Mouse (Mus musculus) neural tube, embryonic 15.5 days (tissue): ENCODE data around the gene Mapkapk2. TPM values are rescaled to one million over a fixed set of nuclear protein-coding genes. Genes with fewer than 3 reads are reported as not detected.
A peak's percentile ranks its signal among the peaks of the same experiment; 100 is the strongest.

Experiments used
- ATAC-seq: fragments of 200-750 bp; cut with Nextera tagmentation; 2 replicates; pipeline ENCODE4 v1.8.0; 2017; ENCODE audit warnings: mild to moderate bottlenecking, moderate TSS enrichment, moderate library complexity; ENCODE audit not compliant: low FRiP score
- H3K27ac ChIP-seq: fragments of 300-500 bp; sonication (generic); replicated peaks from 2 replicates; pipeline ENCODE4 v1.5.1; 2015; ENCODE audit warnings: mild to moderate bottlenecking, inconsistent platforms
- H3K27me3 ChIP-seq: fragments of 300-500 bp; sonication (generic); replicated peaks from 2 replicates; pipeline ENCODE4 v1.6.1; 2015; ENCODE audit warnings: inconsistent platforms
- H3K36me3 ChIP-seq: fragments of 300-500 bp; sonication (generic); 2 replicates; pipeline ENCODE4 v1.6.1; 2015; ENCODE audit warnings: inconsistent platforms
- H3K4me1 ChIP-seq: fragments of 300-500 bp; sonication (generic); 2 replicates; pipeline ENCODE4 v1.6.1; 2015; ENCODE audit warnings: inconsistent platforms
- H3K4me2 ChIP-seq: fragments of 300-500 bp; sonication (generic); 2 replicates; pipeline ENCODE4 v1.6.1; 2015; ENCODE audit warnings: inconsistent platforms, mild to moderate bottlenecking, moderate library complexity
- H3K4me3 ChIP-seq: fragments of 300-500 bp; sonication (generic); replicated peaks from 2 replicates; pipeline ENCODE4 v1.5.1; 2015; ENCODE audit warnings: mild to moderate bottlenecking, inconsistent platforms
- H3K9ac ChIP-seq: fragments of 300-500 bp; sonication (generic); replicated peaks from 2 replicates; pipeline ENCODE4 v1.6.1; 2015; ENCODE audit warnings: mild to moderate bottlenecking, inconsistent platforms
- H3K9me3 ChIP-seq: fragments of 300-500 bp; sonication (generic); replicated peaks from 2 replicates; pipeline ENCODE4 v1.6.1; 2016; ENCODE audit warnings: inconsistent platforms
- WGBS: fragments of 180-500 bp; shearing (Covaris S2); methylation state at CpG from one replicate; pipeline ENCODE4 v1.1.7; 2015; ENCODE audit warnings: mixed read lengths; 5-methylcytosine and 5-hydroxymethylcytosine counted together
- polyA plus RNA-seq: library from polyadenylated mRNA; unstranded; fragments of >200 nt; fragmentation: Nextera tagmentation; extraction: Ambion mirVana; gene quantifications from 2 replicates; pipeline ENCODE4 v1.2.1, GENCODE M21; 2015

Gene Mapkapk2
- polyA plus RNA-seq, 1 experiment from 2014 or later, result 15.0 TPM

GRCm38 (mm10) chr1:131090261-131090660, 7.4 kb downstream of the Mapkapk2 start:
- Histone ChIP-seq H3K9ac (no peak overlapping the region), H3K27ac (no peak overlapping the region), H3K4me2 (no peak overlapping the region), H3K27me3 (no peaks in the 10 kb centered on the region), H3K4me1 (peaks cover 79% of the 10 kb centered on the region), H3K4me3 (no peak overlapping the region), H3K36me3 (no peaks in the 10 kb centered on the region), H3K9me3 (no peaks in the 10 kb centered on the region)
- ATAC-seq, result no peak
- 82% methylated on average over 5 of the region's 5 CpGs for WGBS

GRCm38 (mm10) chr1:131089525-131090127, 8.0 kb downstream of the Mapkapk2 start:
- peaks cover 77% of the 10 kb centered on the region for H3K4me1 ChIP-seq
- no peak overlapping the region for H3K27ac ChIP-seq
- no peaks in the 10 kb centered on the region for H3K36me3 ChIP-seq
- no peak overlapping the region for H3K4me3 ChIP-seq
- H3K27me3 ChIP-seq, result no peaks in the 10 kb centered on the region
- 82% methylated on average over 2 of the region's 2 CpGs for WGBS
- no peaks in the 10 kb centered on the region for H3K9me3 ChIP-seq
- no peak overlapping the region for H3K9ac ChIP-seq
- ATAC-seq, result no peak
- no peak overlapping the region for H3K4me2 ChIP-seq

DNA sequence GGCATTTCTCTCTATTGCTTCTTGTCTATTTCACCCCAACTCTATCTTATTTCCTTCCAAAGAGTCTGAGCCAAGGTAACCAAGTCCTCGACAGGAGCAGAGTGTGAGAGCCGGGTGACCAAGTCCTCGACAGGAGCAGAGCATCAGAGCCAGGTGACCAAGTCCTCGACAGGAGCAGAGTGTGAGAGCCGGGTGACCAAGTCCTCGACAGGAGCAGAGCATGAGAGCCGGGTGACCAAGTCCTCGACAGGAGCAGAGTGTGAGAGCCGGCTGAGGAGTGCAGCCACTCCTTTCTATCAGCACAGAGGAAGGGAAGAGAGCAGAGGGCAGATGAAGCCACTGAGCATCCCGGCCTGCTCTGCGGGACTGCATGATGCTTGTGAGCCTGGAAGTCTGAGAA, 9.1 kb downstream of the Mapkapk2 start:
- H3K27me3 ChIP-seq, result no peaks in the 10 kb centered on the region
- no peak overlapping the region for H3K4me3 ChIP-seq
- peaks cover 75% of the 10 kb centered on the region for H3K4me1 ChIP-seq
- 75% methylated on average over 11 of the region's 11 CpGs for WGBS
- H3K4me2 ChIP-seq, result no peak overlapping the region
- H3K36me3 ChIP-seq, result no peaks in the 10 kb centered on the region
- no peak for ATAC-seq
- H3K9ac ChIP-seq, result no peak overlapping the region
- no peaks in the 10 kb centered on the region for H3K9me3 ChIP-seq
- H3K27ac ChIP-seq, result no peak overlapping the region

GRCm38 (mm10) chr1:131086907-131087306, 10.7 kb downstream of the Mapkapk2 start:
- Histone ChIP-seq H3K27me3 (no peaks in the 10 kb centered on the region), H3K4me3 (no peak overlapping the region), H3K9me3 (no peaks in the 10 kb centered on the region), H3K9ac (0 out of 2 replicates have a peak overlapping the region, but pooled peaks have one; percentile 11), H3K4me1 (peaks cover 70% of the 10 kb centered on the region), H3K36me3 (no peaks in the 10 kb centered on the region), H3K4me2 (peak overlapping the region; percentile 3; the same call in 1 of the 2 replicates), H3K27ac (peak overlapping the region; percentile 67)
- no peak for ATAC-seq
- 27% methylated on average over 7 of the region's 7 CpGs for WGBS

DNA sequence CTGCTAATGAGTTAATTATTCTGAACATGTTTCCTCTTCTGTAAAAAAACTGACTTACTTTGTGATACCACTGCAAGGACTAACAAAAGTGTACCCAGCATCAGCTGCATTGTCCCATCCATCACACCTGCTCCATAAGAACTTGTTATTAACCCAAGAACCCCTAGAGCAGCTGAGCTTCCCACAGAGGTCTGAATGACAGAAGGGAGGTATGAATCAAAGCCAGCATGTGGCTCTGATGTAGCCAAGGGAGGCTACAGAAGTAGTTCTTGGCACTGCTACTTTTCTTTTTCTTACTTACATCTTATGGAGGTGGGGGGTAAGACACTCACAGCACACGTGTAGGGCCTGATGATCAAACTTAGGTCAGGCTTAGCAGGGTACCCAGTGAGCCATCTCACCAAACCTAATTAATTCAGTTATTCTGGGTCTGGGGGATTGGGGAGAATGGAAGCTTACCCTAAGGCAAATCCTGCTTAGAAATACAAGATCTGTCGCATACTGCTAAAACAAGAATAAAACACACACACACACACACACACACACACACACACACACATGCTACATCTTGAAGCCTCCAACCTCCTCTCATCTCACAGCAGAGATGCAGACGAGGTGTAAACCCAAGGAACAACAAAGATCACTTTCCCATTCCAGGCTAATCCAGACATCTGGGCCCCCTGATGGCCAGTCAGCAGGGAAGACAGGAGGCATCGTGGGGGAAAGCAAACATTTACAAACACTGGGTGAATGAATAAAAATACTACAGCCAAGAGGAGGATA, 11.5 kb downstream of the Mapkapk2 start:
- Histone ChIP-seq H3K4me2 (peak overlapping the region; percentile 3; the same call in 1 of the 2 replicates), H3K4me1 (peaks cover 71% of the 10 kb centered on the region), H3K9ac (0 out of 2 replicates have a peak overlapping the region, but pooled peaks have one; percentile 11), H3K27ac (peak overlapping the region; percentile 67), H3K9me3 (no peaks in the 10 kb centered on the region), H3K36me3 (no peaks in the 10 kb centered on the region), H3K27me3 (no peaks in the 10 kb centered on the region), H3K4me3 (no peak overlapping the region)
- peak; percentile 37 for ATAC-seq
- 14% methylated on average over 4 of the region's 4 CpGs for WGBS

DNA sequence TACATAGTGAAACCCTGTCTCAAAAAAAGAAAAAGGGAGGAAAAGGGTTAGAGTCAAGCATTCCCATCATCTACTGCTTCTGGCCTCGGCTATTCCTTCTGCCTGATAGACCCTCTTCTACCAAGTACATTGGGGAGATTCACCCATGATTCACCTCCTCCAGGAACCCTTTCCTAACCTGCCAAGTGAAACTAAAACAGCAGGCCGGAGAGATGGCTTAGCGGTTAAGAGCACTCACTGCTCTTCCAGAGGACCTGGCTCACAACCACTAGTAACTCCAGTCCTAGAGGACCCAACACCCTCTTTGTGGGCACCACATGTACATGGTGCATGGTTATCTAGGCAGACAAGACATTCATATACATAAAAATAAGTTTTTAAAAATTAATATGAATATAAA, 12.4 kb downstream of the Mapkapk2 start:
- no peaks in the 10 kb centered on the region for H3K36me3 ChIP-seq
- 77% methylated on average over 3 of the region's 3 CpGs for WGBS
- no peak for ATAC-seq
- H3K4me2 ChIP-seq, result no peak overlapping the region
- no peaks in the 10 kb centered on the region for H3K9me3 ChIP-seq
- H3K27ac ChIP-seq, result no peak overlapping the region
- no peak overlapping the region for H3K9ac ChIP-seq
- H3K4me1 ChIP-seq, result peaks cover 62% of the 10 kb centered on the region
- H3K4me3 ChIP-seq, result no peak overlapping the region
- no peaks in the 10 kb centered on the region for H3K27me3 ChIP-seq

DNA sequence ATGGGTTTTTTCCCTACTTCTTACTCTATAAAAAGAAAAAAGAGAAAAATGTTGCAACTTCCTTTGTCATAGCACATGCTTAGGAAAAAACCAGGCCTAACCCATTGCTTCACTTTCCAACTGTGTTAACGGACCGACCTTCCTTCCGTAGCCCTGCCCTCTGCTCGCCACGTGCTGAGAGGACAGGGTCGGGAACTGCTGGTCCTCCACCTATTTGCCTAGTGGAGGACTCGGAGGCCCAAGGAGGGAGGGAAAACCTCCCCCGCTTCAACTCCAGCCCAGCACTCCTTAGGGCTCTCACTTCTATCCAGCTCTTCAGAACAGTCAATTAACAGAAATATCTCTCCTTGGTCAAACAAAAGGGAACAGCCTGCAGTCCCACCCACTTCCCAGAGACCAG, 13.3 kb downstream of the Mapkapk2 start:
- H3K27ac ChIP-seq, result 0 out of 2 replicates have a peak overlapping the region, but pooled peaks have one; percentile 13
- no peaks in the 10 kb centered on the region for H3K36me3 ChIP-seq
- no peaks in the 10 kb centered on the region for H3K27me3 ChIP-seq
- H3K9ac ChIP-seq, result no peak overlapping the region
- peaks cover 62% of the 10 kb centered on the region for H3K4me1 ChIP-seq
- ATAC-seq, result no peak
- 32% methylated on average over 8 of the region's 8 CpGs for WGBS
- H3K4me2 ChIP-seq, result no peak overlapping the region; the same call in 1 of the 2 replicates
- H3K4me3 ChIP-seq, result no peak overlapping the region
- no peaks in the 10 kb centered on the region for H3K9me3 ChIP-seq

DNA sequence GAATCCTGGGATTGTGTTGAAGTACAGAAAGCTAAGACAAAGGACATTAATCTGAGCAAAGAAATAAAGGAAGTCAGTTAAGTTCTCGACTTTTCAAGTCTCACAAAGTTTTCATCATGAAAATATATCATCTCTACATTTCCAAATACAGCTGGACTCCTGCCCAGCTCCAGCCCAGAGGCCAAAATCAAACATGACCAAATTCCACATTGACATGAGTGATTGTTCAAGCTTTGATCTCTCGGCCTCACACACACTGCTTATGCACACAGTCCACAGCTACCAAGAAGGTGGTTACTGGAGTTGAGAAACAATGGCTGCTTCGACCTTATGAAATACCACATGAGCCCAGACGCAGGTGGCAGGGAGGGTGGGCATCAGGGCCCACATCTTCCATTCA, 14.0 kb downstream of the Mapkapk2 start:
- H3K9ac ChIP-seq, result no peak overlapping the region
- 0 out of 2 replicates have a peak overlapping the region, but pooled peaks have one; percentile 13 for H3K27ac ChIP-seq
- ATAC-seq, result no peak

DNA sequence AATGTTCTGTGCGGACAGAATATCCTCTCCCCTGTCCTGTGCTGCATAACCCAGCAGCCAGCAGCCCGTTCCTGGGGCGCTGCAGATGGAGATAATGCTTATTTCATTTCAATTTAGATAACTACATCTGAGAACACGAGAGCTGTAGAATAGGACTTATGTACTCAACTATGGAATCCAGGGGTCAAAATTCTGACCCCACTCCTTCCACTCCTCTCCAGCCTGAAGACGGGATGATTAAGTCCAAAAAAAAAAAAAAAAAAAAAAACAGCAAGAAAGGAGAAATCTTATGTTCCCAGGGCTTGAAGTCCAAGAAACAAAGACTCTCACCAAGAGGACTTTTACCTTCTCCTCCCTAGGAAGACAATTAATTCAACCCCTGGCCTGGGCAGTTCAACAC, 14.5 kb downstream of the Mapkapk2 start:
- Histone ChIP-seq H3K27ac (no peak overlapping the region), H3K4me2 (no peak overlapping the region), H3K9me3 (no peaks in the 10 kb centered on the region), H3K36me3 (no peaks in the 10 kb centered on the region), H3K27me3 (no peaks in the 10 kb centered on the region), H3K9ac (no peak overlapping the region), H3K4me3 (no peak overlapping the region), H3K4me1 (peaks cover 64% of the 10 kb centered on the region)
- no peak for ATAC-seq
- WGBS, result 88% methylated on average over 5 of the region's 5 CpGs

More for the DNA sequence above, 14.0 kb downstream of the Mapkapk2 start:
- no peaks in the 10 kb centered on the region for H3K27me3 ChIP-seq
- no peak overlapping the region for H3K4me2 ChIP-seq
- no peaks in the 10 kb centered on the region for H3K36me3 ChIP-seq
- H3K4me1 ChIP-seq, result peaks cover 63% of the 10 kb centered on the region
- H3K4me3 ChIP-seq, result no peak overlapping the region
- 54% methylated on average over 4 of the region's 4 CpGs for WGBS
- H3K9me3 ChIP-seq, result no peaks in the 10 kb centered on the region

GRCm38 (mm10) chr1:131080686-131081085, 16.9 kb downstream of the Mapkapk2 start:
- no peak overlapping the region for H3K27ac ChIP-seq
- no peak overlapping the region for H3K4me3 ChIP-seq
- H3K4me1 ChIP-seq, result peaks cover 44% of the 10 kb centered on the region

DNA sequence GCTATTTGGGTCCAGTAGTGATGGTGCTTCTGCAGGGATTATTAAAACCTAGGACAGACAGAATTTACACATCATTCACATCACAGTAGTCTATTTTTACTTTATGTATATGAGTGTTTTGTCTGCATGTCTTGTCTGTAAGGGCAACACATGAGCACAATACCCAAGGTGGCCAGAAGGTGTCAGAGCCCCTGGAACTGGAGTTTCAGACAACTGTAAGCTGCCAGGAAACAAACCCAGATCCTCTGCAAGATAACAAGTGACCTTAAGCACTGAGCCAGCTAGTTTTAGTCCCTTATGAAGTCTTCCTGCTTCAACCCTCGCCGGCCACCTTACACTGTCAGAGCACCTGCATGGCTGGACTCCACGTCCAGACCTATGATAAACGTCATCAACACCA, 17.9 kb downstream of the Mapkapk2 start:
- no peak for ATAC-seq
- H3K27me3 ChIP-seq, result no peaks in the 10 kb centered on the region
- H3K36me3 ChIP-seq, result no peaks in the 10 kb centered on the region
- 90% methylated on average over 4 of the region's 4 CpGs for WGBS
- no peak overlapping the region for H3K27ac ChIP-seq
- no peaks in the 10 kb centered on the region for H3K9me3 ChIP-seq
- H3K4me2 ChIP-seq, result no peak overlapping the region
- H3K4me1 ChIP-seq, result peaks cover 45% of the 10 kb centered on the region
- no peak overlapping the region for H3K4me3 ChIP-seq
- H3K9ac ChIP-seq, result no peak overlapping the region

More at GRCm38 (mm10) chr1:131080686-131081085, 16.9 kb downstream of the Mapkapk2 start:
- WGBS, result 91% methylated on average over 1 of the region's 1 CpGs
- Histone ChIP-seq H3K36me3 (no peaks in the 10 kb centered on the region), H3K27me3 (no peaks in the 10 kb centered on the region), H3K9ac (no peak overlapping the region), H3K4me2 (no peak overlapping the region), H3K9me3 (no peaks in the 10 kb centered on the region)
- no peak for ATAC-seq
